Mouse (Mus musculus): ENCODE measurements around the gene Ptprn2. TPM values are rescaled to one million over a fixed set of nuclear protein-coding genes. Genes with fewer than 3 reads are reported as not detected.

Gene Ptprn2
- polyA plus RNA-seq, 1 experiment, result 63.0 TPM

GRCm38 (mm10) chr12:117153166-117153480 is 667.6 kb downstream of the Ptprn2 start:
- DNase-seq (ENCODE audit: low read depth), result peak; percentile 61
- TF ChIP-seq POLR2A (IDR thresholded peaks at IDR 0.05; ENCODE audit: borderline replicate concordance, extremely low read depth, insufficient read depth, insufficient read length, poor library complexity, severe bottlenecking) (no peak), CTCF (IDR thresholded peaks at IDR 0.05; ENCODE audit: borderline replicate concordance, extremely low read depth, insufficient read depth, insufficient read length) (no peak)

- no peak for TF ChIP-seq CTCF (IDR thresholded peaks at IDR 0.05; ENCODE audit: borderline replicate concordance, extremely low read depth, insufficient read depth, insufficient read length)
- TF ChIP-seq POLR2A (IDR thresholded peaks at IDR 0.05; ENCODE audit: borderline replicate concordance, extremely low read depth, insufficient read depth, insufficient read length, poor library complexity, severe bottlenecking), result peak; percentile 84
- peak; percentile 93 for DNase-seq (ENCODE audit: low read depth)
Measured at GRCm38 (mm10) chr12:117153671-117154355, 668.3 kb downstream of the Ptprn2 start.

DNA sequence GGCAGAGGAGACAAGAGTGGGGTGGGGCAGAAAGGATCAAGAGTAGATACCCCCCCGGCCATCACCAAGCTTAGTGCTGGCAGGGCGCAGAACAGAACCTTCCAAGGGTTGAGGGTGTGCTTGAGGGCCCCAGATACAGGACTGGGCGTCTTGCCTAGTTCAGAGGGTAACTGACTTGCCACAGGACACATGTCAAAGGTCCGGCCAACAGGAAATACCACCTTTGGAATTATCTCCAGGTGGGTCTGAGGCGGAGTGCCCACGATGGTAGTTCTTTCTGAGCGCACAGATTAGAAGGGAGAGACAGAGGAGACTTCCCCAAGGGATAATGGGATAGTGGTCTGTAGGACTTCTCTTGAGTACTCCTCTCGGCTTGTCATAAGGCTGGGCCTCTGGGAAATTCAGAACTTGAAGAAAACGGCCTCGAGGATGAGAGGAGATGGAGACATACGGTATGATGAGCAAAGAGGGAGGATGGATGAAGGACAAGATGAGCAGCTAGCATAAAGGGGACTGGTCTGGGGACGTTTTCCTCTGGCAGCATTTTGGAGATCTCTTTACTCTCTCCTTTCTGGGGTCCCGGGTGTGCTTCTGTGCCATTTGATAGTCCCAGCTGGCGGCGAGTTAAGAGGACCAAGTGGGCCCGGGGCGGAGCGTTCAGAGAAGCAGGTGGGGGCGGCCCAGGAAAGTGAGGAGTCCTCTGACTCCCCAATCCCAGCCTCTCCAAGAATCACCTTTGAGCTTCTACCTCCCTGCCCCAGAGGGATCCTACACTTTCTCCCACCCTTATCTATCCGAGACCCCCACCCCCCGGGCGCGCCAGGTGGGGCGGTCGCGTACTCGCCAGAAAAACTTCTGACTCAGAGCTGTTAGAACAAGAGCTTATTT is 669.1 kb downstream of the Ptprn2 start:
- DNase-seq (ENCODE audit: low read depth), result peak; percentile 58
- TF ChIP-seq POLR2A (IDR thresholded peaks at IDR 0.05; ENCODE audit: borderline replicate concordance, extremely low read depth, insufficient read depth, insufficient read length, poor library complexity, severe bottlenecking) (no peak), CTCF (IDR thresholded peaks at IDR 0.05; ENCODE audit: borderline replicate concordance, extremely low read depth, insufficient read depth, insufficient read length) (no peak)

DNA sequence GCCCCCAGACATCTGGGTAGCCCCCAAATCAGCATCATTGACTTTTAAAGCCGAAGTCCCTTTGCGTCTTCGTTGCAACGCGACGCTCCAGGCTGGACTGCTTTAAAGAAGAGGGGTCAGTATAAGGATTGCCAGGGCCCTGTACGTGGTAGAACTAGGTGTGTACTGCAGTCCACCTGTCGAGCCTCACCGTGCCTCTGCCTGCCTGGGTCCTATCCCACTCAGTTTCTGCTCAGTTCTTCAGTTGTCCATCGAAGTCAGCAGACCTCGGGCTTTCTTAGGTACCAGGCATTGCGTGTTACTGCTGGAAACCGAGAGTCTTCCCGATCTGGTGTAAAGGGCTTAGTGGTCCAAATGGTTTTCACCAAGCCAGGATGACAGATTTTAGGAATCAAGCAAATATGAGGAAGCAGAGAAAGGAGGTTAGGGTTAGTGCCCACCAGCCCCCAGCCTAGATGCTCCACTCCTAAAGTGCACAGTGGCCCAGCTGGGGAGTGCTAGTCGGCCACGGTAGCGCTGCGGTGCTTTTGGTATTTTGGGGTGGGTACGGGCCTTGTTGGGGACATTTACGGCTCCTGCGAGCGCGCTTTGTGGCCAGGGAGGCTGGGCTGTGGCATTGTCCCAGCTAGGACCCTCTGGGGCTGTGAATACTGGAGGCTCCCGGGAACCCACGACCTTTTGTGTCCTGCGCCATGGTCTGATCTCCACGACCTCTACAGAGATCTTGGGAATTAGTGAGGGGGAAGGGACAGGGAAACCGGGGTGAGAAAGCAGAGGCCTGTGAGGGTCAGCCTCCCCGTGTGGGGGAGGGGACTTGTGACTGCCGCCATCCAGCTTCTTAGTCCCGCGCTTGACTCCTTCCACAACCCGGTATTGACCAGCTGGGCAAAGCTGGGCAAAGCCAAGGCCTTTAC is 670.0 kb downstream of the Ptprn2 start:
- peak; percentile 61 for DNase-seq (ENCODE audit: low read depth)
- TF ChIP-seq CTCF (IDR thresholded peaks at IDR 0.05; ENCODE audit: borderline replicate concordance, extremely low read depth, insufficient read depth, insufficient read length), result no peak
- TF ChIP-seq POLR2A (IDR thresholded peaks at IDR 0.05; ENCODE audit: borderline replicate concordance, extremely low read depth, insufficient read depth, insufficient read length, poor library complexity, severe bottlenecking), result no peak

DNA sequence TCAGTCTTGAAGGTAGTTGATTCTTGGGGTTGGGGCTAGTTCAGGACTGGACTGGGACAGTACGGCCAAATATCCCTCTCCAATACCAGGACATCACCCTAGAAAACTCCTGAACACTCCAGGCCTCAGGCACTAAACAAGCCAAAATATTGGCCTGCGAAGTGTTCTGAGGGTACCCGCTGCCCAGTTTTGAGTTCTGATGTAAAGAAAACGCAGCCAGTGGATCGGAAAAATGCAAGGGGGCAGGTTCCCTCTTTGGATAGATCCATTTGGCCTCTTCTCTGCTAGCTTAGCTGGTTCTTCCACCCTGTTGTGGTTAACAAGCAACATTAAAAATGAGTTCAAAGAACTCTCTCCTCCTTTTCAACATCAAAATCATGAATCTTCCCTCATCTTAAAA is 670.7 kb downstream of the Ptprn2 start:
- DNase-seq (ENCODE audit: low read depth), result peak; percentile 57
- TF ChIP-seq CTCF (IDR thresholded peaks at IDR 0.05; ENCODE audit: borderline replicate concordance, extremely low read depth, insufficient read depth, insufficient read length) (no peak), POLR2A (IDR thresholded peaks at IDR 0.05; ENCODE audit: borderline replicate concordance, extremely low read depth, insufficient read depth, insufficient read length, poor library complexity, severe bottlenecking) (no peak)

GRCm38 (mm10) chr12:117156786-117157185 is 671.3 kb downstream of the Ptprn2 start:
- peak; percentile 79 for DNase-seq (ENCODE audit: low read depth)
- TF ChIP-seq POLR2A (IDR thresholded peaks at IDR 0.05; ENCODE audit: borderline replicate concordance, extremely low read depth, insufficient read depth, insufficient read length, poor library complexity, severe bottlenecking) (no peak), CTCF (IDR thresholded peaks at IDR 0.05; ENCODE audit: borderline replicate concordance, extremely low read depth, insufficient read depth, insufficient read length) (no peak)

GRCm38 (mm10) chr12:117157249-117157648 is 671.7 kb downstream of the Ptprn2 start:
- peak; percentile 50 for DNase-seq (ENCODE audit: low read depth)
- TF ChIP-seq POLR2A (IDR thresholded peaks at IDR 0.05; ENCODE audit: borderline replicate concordance, extremely low read depth, insufficient read depth, insufficient read length, poor library complexity, severe bottlenecking) (no peak), CTCF (IDR thresholded peaks at IDR 0.05; ENCODE audit: borderline replicate concordance, extremely low read depth, insufficient read depth, insufficient read length) (no peak)

DNA sequence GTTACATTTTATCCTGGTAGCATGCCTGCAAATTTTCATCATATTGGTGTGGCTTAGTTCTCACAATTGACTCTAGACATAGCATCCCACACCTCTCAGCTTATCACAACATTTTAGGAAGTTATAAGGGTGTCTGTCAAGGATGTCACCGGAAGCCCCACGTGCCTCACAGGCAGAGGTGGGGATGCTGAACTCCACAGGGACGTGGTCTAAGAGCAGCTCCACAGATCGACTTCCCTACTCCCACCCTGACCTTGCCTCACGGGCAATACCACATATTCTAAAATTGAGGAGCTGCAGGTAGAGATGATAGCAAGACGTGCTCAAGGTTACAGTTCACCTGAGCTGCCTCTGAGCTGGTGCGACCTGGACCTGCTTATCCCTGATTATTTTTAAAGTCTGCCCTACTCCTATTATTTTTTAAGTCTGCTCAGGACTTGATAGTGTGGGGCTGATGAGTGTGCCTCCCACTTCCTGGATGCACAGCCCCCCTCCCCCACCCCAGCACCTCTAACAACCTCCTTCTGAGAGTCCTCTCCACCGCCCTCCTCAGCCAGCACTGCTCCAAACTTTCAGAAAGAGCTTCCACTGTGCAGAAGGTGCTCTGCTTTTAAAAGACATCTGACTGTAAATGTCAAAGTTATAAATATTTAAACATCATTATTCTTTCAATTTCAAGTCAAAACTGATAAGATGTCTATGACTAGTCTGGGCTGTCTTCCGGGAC is 672.3 kb downstream of the Ptprn2 start:
- TF ChIP-seq POLR2A (IDR thresholded peaks at IDR 0.05; ENCODE audit: borderline replicate concordance, extremely low read depth, insufficient read depth, insufficient read length, poor library complexity, severe bottlenecking) (no peak), CTCF (IDR thresholded peaks at IDR 0.05; ENCODE audit: borderline replicate concordance, extremely low read depth, insufficient read depth, insufficient read length) (no peak)
- peak; percentile 37 for DNase-seq (ENCODE audit: low read depth)

DNA sequence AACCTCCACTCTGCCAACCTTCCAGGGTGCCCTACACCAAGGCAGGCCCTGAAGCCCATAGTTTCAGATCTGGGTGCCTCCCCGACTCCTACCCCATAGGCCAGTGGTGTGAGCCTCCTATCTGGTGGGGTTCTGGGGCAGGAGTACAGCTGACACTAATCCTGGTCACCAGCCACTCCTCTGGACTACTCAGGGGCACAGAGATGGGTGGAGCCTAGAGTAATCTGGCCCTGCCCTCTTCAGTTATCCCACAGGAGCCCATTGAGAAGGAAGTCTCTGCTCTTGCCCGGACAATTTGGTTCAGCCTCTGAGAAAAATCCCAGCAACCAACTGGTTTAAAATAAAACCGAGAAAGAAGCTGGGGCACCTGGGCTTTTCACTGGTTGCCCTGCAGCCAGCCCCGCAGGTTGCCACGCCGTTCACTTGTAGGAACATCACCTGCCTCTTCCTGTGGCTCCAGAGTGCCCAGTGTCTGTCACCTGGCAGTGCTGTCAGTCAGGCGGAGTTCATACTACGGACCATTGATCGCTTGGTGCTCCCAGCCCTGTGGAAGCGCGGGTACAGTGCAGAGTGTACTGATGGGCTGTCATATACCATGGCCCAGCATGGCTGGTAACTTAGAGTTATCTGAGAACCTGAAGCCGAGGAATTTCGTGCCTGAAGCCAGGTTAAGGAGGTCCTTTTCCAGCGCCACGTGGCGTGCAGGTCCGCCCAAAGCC is 673.6 kb downstream of the Ptprn2 start:
- DNase-seq (ENCODE audit: low read depth), result peak; percentile 64

More for the DNA sequence above, 673.6 kb downstream of the Ptprn2 start:
- no peak for TF ChIP-seq POLR2A (IDR thresholded peaks at IDR 0.05; ENCODE audit: borderline replicate concordance, extremely low read depth, insufficient read depth, insufficient read length, poor library complexity, severe bottlenecking)
- TF ChIP-seq CTCF (IDR thresholded peaks at IDR 0.05; ENCODE audit: borderline replicate concordance, extremely low read depth, insufficient read depth, insufficient read length), result no peak
